Mouse (Mus musculus): ENCODE results near the gene Ttyh1. TPM values are rescaled to one million over a fixed set of nuclear protein-coding genes. Genes with fewer than 3 reads are reported as not detected.
A peak's percentile ranks its signal among the peaks of the same experiment; 100 is the strongest.
"Not testable (repeated sequence)": the region's sequence is repeated elsewhere in the genome, so short reads cannot be mapped to it uniquely, and the experiment has no call there.

Ttyh1 gene
- total RNA-seq, 2 experiments from 2014 or later: 625 to 681 TPM

DNA sequence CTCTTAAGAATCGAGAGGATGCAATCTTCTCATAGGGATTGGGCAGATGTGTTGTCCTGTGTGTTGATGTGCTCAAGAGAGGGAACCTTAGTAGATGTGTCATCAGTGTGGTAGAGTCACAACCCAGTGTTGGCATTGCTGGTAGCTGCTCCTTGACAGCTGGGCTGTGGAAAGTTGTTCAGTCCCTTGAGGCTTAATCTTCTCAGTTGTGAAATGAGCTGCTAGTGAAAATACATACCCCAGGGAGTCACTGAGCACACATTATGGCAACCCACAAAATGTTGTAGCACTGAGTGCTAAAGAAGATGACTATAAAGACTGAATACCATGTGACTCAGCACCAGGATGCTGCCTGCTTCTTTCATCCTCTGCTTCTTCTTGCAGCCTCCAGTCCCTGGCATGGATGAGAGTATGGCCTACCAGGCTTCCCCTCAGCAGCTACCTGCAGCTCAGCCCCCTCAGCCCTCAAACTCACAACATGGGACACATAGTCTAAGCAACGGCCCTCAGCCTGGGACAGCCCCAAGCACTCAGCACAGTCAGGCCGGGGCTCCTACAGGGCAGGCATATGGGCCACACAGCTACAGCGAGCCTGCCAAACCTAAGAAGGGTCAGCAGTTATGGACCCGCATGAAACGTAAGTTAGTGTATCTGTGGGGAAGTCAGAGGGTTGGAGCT is 22.6 kb downstream of the Ttyh1 start:
- DNase-seq (ENCODE audit: extremely low spot score in 1 of 2, low spot score in 1 of 2): no peak

DNA sequence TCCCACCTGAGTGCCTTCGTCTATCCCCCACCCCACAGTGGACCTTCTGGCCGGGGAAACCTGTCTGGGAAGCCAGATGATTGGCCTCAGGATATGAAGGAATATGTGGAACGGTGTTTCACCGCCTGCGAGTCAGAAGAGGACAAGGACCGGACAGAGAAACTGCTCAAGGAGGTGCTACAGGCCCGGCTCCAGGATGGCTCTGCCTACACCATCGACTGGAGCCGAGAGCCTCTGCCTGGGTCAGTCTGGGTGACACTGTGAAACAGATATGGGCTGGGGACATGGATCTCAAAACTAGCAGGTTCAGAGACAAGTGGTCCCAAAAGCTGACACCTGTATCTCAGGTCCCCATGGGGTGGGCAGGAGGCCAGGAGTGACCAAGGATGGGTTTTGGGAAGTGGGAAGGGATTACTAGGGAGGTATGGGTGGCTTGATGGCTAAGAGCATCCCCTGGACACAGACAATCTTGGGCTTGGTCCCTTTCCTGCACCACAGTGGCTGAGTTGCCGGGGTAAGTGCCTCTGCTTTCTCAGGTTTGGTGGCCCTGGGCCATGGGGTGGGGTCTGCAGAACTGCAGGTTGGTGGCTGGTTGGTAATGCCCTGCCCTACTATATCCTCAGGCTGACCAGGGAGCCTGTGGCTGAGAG is 23.7 kb downstream of the Ttyh1 start:
- no peak for DNase-seq (ENCODE audit: extremely low spot score in 1 of 2, low spot score in 1 of 2)

DNA sequence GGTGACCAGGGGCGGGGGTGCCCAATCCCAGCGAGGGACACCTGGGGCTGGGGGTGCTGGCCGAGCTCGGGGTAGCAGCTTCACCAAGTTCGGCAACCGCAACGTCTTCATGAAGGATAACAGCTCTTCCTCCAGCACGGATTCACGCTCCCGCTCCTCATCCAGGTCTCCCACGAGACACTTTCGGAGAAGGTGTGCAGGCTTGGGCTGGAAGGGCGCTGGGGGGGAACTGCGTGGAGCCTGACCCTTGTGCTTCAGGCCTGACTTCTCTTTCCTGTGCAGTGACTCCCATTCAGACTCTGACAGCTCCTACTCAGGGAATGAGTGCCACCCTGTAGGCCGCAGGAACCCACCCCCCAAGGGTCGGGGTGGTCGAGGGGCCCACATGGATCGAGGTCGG is 24.3 kb downstream of the Ttyh1 start:
- DNase-seq (ENCODE audit: extremely low spot score in 1 of 2, low spot score in 1 of 2): no peak

DNA sequence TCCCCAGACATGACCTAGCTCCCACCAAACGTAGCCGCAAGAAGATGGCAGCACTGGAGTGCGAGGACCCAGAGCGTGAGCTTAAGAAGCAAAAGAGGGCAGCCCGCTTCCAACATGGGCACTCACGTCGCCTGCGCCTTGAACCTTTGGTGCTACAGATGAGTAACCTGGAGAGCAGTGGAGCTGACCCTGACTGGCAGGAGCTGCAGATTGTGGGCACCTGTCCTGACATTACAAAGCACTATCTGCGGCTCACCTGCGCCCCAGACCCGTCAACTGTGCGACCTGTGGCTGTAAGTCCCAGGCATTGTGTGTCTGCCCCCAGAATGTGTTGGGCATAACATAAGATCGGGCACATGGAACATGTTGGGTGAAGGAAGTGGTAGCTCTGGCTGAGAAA is 24.8 kb downstream of the Ttyh1 start:
- no peak for DNase-seq (ENCODE audit: extremely low spot score in 1 of 2, low spot score in 1 of 2)

DNA sequence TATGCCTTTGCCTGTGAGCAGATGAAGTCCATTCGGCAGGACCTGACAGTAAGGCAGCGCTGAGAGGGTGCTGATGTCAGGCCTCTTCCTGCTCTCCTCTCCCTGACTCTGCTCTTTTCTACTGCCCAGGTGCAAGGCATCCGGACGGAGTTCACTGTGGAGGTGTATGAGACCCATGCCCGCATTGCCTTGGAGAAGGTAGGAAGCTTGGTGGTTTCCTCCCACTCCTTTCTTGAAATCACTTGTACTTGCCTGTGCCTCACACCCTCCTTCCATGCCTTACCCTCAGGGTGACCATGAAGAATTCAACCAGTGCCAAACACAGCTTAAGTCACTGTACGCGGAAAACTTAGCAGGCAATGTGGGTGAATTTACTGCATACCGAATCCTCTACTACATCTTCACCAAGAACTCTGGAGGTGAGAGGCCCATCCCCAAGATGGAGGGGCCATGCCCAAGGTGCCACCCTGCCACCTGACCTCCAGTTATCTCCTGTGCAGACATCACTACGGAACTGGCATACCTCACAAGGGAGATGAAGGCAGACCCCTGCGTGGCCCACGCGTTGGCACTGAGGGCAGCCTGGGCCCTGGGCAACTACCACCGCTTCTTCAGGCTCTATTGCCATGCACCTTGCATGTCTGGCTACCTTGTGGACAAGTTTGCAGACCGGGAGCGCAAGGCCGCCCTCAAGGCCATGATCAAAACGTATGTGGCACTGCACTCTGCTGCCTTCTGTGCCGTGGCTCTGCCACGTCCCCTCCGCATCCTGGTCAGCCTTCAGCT is 25.8 kb downstream of the Ttyh1 start:
- DNase-seq (ENCODE audit: extremely low spot score in 1 of 2, low spot score in 1 of 2): no peak

DNA sequence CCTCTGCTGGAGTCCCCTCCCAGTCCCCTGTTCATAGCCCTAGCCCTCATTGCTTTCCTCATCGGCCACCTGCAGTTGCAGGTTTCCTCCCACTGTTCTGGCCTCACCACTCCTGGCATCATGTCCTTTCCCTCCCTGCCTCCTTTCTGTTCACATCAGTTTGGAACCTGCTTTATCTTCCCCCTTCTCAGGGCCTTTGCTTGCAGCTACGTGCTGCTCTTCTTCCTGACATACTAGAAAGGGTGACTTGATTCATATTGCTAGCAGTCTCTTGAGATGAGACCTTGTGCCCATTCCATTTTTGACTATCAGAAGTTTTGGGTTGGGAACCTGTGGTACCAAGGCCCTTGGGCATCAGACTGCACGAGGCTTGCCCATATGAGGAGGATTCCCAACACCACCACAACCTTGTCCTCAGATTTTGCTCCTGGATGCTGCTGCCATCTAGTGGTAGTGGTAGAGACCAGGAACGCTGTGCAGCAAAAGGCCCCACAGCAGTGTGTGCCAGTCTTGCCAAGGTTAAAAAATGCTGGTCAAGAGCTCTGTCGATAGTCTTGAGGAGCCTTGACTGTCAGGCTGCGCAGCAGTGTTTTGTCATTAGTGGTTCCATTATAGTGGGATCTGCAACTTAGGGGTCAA is 26.5 kb downstream of the Ttyh1 start:
- no peak for DNase-seq (ENCODE audit: extremely low spot score in 1 of 2, low spot score in 1 of 2)

DNA sequence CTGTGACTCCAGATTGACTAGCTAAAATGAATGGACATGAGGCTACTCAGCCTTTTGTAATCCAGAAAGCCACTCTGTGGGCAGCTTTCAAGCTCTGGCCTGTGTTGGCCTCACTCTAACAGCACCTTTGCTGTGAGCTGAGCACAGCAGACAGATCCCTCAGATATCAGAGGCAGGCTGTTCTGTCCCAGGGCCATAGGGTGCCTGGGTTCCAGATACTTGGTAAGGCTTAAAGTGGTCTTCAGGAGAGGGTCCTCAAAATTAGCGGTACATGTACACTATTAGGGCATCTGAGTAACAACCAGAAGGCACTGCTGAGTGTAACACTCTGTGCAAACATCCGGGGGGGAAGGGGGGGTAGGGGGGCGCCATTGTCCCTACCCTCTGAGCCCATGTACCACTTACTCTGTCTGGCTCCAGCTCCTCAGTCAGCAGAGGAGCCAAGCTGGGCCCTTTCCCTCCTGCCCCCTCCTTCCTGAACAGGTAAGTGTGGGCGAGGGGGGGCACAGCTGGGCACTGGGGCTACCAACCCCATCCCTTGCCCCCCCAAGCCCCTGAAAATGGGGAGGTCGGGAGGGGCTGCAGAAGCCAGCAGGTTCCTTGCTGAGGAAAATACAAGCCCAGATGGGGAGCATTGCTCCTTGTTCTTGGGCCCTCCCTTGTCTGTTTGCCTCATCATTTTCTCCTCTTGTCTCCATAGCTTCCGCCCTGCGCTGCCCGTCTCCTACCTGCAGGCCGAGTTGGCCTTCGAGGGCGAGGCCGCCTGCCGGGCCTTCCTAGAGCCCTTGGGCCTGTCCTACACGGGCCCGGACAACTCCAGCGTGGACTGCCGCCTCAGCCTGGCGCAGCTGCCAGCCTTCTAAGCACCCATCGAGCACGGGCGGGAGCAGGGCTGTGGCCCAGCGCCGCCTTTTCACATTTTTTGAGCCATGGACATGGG is 27.3 kb downstream of the Ttyh1 start:
- no peak for DNase-seq (ENCODE audit: extremely low spot score in 1 of 2, low spot score in 1 of 2)

DNA sequence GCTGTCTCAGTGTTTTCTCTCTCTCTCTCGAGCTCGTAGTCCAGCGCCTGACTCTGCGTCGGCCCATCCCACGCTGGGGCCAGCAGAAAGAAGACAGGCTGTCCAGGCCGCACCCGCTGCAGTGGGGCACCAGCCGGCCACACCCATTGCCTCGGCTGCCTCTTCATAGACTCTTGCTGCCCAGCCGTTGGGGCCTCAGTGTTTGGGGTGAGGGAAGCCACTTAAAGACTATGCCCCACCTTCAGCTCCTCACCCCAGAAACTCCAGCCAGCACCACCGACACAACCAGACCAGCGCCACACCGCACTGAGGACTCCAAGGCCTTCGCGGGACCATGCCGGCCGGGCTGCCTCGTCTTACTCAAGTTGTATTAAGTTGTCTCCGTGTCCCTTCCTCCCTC is 28.2 kb downstream of the Ttyh1 start:
- no peak for DNase-seq (ENCODE audit: extremely low spot score in 1 of 2, low spot score in 1 of 2)

DNA sequence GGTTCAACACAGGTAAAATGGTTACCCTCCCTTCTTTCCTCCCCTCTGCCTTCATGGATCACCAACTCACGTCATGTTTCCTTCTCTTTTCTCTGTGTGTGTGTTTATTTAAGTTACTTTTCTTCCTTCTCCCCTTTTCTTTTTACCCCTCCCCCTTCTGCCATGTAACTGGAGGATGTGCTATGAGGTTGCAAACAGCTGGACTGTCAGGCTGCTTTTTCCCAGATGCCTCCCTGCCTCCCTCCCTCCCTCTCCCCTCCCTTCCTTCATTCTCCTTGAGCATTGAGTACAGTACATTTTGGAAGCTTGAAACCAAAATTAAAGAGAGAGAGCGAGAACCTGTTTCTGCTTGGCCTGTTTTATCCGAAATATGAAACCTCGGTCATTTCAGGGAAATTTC is 28.6 kb downstream of the Ttyh1 start:
- no peak for DNase-seq (ENCODE audit: extremely low spot score in 1 of 2, low spot score in 1 of 2)

DNA sequence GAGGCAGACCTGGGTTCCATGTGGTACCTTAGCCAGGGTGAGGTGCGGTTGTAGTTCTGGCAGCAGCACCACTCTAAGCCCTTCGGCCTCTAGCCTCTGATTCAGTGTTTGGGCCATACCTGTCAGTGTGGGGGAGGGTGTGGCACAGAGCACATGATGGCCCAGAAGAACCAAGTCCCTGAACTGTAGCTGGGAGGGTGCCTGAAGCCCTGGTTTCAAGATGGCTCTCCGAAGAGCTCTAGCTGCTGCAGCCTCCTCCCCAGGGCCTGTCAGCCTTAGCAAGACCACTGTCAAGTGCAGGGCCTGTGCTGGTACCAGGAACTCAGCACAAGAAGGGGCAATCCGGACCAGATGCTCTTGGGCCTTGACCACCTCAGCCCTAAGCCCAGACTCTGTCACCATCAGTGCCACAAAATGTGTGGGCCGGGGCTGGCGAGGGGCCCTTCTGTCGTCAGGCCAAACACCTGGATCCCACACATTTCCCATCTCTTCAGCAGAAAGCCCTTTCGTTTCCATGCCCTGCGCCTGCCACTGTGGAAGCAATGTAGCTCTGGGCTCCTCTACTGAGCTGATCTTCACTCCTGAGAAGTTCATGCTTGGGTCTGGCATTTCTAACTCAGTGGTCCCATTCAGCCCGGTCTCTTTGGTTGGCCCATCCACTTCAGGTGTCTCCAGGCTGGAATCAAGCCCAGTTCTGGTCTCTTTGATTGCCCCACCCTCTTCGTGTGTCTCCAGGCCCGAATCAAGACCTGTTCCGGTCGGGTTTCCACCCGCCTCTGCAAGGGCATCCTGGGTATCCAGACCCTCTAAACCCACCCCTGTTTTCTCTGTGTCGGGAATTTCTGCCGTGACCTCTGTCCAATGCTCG is 29.4 kb downstream of the Ttyh1 start:
- no peak for DNase-seq (ENCODE audit: extremely low spot score in 1 of 2, low spot score in 1 of 2)

DNA sequence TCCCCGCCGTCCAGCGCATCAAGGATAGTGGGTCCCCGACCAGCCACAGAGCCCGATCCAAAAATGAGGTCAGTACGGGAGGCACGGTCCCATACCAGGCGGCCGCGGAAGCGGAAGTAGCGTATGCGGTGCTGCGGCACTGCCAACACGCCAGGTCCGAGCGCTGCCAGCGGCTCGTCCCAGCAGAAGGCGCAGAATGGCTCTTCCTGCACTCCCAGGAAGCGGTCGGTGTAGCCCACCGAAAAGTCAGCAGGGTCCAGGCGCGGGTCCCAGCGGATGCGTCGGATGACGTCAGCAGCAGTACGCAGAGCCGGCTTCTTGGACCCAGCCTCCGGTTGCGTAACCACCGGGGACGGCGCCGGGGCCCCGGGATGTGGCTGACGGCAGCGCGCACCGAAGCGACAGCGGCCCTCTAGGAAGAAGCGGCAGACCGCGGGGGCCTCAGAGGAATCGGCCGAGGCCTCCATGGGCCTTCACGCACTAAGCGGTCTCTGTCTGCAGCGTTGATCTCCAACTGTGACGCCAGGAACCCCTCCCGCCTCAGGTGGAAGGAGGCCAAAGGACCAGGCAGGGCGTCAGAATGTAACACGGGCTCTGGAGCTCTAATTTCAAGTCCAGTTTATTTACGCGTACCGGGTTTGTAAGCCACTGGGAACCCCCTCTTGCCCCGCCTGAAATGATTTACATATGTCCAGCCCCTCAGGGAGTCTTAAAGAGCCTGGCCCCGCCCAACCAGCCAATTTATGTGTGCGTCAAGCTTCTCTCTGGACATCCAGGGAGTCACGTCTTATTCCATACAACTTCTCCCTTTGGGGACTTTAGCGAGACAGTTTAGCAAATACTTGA is 30.2 kb downstream of the Ttyh1 start:
- DNase-seq (ENCODE audit: extremely low spot score in 1 of 2, low spot score in 1 of 2): peak; percentile 74 to 88

DNA sequence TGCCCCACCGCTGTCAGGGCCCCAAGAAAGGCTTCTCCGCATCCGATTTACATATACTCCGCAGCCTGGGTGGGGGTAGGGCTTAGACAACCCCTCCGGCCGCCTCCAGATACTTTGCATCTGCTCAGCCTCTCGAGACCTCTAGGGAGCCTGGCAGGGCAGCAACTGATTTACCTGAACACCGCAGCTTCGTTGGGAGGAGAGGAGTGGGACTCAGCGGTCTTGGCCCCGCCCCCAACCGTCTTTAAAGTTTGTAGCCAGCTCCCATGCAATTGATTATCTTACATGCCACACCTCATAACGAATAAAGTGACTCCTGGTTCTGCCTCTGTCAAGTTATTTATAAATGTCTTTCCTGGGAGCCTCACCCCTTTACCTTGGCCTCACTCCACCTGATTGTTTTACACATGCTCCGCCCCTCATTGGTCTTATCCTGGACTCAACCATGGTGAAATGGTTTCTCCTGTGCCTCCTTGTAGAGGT is 30.9 kb downstream of the Ttyh1 start, which contains the start of gene Leng9:
Gene Leng9, minus strand, starts transcription at position 316 of the 483 bp plus-strand sequence.
- no peak for DNase-seq (ENCODE audit: extremely low spot score in 1 of 2, low spot score in 1 of 2)

DNA sequence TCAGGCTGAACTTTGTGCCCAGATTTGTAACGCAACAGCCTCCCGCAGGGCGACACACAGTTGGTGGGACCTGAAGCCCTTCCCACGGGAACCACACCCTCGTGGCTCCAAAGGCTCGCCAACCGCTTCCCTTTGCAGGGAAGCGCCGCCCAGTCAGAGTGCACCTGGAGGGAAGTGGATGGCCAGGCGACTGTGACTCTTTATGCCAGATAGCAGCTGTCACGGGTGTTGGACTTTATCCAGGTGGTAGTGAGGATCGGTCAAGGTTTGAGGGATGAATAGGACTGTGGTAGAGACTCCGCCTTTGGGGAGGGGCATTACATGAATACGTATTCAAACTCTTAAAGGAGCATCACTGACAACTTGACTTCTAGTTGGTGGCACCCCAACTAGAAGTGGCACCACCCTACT is 31.6 kb downstream of the Ttyh1 start:
- no peak for DNase-seq (ENCODE audit: extremely low spot score in 1 of 2, low spot score in 1 of 2)

DNA sequence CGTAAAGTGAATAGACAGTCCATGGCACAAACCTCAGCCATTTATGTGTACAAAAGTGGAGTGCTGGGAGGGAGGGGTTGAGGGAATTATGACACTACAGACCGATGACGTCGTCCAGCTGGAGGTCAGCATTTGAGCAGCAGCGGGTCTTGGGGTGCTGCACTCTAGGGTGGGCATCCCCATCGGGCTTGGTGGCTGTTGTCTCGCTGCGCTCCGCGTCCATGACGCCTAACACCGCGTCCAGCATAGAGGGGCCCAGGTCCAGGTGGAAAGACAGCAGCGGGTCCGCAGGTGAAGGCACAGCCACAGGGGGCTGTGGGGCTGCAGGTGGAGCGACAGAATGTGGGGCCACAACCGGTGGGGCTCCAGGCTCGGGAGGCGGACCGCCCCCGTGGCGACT is 32.0 kb downstream of the Ttyh1 start:
- no peak for DNase-seq (ENCODE audit: extremely low spot score in 1 of 2, low spot score in 1 of 2)

DNA sequence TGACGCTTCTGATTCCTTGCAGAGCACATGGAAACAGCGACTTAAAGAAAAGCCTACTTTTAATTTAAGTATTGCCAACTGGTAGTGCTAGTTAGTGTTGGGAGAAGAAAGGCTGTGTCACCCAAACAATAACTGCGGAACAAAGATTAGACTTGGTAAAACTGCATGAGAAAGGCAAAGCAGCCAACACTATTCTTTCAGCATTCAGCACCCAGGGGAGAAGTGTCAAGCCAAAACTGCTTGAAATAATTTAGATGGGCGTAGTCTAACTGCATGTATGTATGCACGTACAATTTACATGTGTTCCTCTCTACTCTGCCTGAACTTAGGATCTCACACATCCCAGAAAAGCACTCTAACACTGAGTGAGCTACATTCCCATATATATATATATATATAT is 35.1 kb downstream of the Ttyh1 start:
- DNase-seq (ENCODE audit: extremely low spot score in 1 of 2, low spot score in 1 of 2): no peak

DNA sequence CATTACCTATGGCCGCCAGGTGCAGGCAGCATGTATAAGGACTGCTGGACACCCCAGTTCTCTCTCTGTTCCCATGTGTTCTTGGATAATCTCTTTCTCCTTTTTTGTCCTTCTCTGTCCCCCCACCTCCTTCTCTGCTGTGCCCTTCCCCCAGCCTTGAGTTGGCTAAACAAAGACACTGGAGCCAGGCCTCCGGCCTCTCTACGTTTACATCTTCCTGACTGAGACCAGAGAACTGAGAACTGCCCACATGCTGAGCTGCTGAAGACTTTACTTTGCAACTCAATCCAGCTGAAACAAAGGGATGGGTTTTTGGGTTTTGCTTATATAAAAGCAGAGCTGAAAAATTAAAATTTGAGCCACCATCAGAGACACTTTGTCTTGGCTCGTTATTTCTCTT is 35.8 kb downstream of the Ttyh1 start:
- no peak for DNase-seq (ENCODE audit: extremely low spot score in 1 of 2, low spot score in 1 of 2)

DNA sequence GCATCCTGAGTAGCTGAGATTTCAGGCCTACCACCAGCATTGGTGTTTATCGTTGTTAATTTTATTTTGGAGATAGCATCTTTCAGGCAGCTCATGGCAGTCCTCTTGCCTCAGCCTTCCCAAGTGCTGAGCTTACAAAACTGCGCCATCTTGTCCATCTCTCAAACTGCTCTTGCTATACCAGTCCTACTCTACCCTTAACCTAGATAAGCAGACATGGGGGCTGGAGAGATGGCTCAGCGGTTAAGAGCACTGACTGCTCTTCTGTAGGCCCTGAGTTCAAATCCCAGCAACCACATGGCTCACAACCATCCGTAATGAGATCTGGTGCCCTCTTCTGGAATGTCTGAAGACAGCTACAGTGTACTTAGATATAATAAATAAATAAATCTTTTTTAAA is 42.4 kb downstream of the Ttyh1 start:
- DNase-seq (ENCODE audit: extremely low spot score in 1 of 2, low spot score in 1 of 2): not testable (repeated sequence)

DNA sequence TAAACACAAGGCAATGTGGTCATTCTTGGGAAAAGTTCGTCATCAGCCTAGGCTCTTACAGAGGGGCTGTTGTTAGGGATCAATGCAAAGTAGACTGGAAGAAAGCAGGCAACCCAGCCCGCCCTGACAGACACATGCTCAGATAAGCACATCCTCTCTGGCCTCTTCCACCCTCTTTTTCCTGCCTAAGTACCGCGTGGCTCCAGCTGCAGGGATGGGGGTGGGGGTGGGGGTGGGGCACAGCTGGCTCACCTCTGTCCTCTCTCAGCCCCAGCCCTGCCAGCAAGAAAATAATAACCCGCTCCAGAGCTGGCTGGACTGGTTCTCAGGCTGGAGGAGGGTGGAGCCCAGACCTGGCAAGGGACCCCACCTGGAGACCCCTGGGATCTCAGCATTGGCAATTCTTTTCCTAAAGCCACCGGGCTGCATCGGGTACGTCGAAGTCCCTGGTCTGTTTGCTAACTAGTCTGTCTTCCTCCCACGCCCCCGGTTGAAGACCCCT is 44.4 kb downstream of the Ttyh1 start:
- no peak for DNase-seq (ENCODE audit: extremely low spot score in 1 of 2, low spot score in 1 of 2)
